Mouse (Mus musculus) G1E (cell line): ENCODE results near the gene Kcnn3.

Source experiments
- CTCF ChIP-seq: IDR thresholded peaks from 2 replicates; pipeline ENCODE4 v1.5.1; 2012; ENCODE audit warnings: low read depth, low read length, inconsistent platforms, mixed read lengths
- GATA1 ChIP-seq: IDR thresholded peaks from 2 replicates; pipeline ENCODE4 v1.6.1; 2012; ENCODE audit warnings: borderline replicate concordance, low read length, inconsistent platforms, mixed read lengths
- POLR2AphosphoS5 ChIP-seq: IDR thresholded peaks from 2 replicates; pipeline ENCODE4 v1.6.1; 2012; ENCODE audit warnings: low read depth, low read length, inconsistent platforms; ENCODE audit not compliant: insufficient replicate concordance
- TAL1 ChIP-seq: conservative IDR thresholded peaks from 2 replicates; pipeline ENCODE4 v1.6.1; 2012; ENCODE audit warnings: low read depth, low read length, inconsistent platforms, mixed read lengths

GRCm38 (mm10) chr3:89671334-89671733 is 151.4 kb downstream of the Kcnn3 start:
- no peak for TF ChIP-seq GATA1
- TF ChIP-seq POLR2AphosphoS5, result no peak
- TF ChIP-seq TAL1, result no peak
- no peak for TF ChIP-seq CTCF
